Mouse (Mus musculus): ENCODE results near the gene Dip2b. TPM values are rescaled to one million over a fixed set of nuclear protein-coding genes. Genes with fewer than 3 reads are reported as not detected.

Gene Dip2b
- 9.6 and 12.4 TPM in 2 replicates for polyA plus RNA-seq (2012; rRNA removed; ENCODE audit: low replicate concordance)

GRCm38 (mm10) chr15:100038470-100038971 is at the start of gene Dip2b:
Gene Dip2b, plus strand, starts transcription at chr15:100038664.

DNA sequence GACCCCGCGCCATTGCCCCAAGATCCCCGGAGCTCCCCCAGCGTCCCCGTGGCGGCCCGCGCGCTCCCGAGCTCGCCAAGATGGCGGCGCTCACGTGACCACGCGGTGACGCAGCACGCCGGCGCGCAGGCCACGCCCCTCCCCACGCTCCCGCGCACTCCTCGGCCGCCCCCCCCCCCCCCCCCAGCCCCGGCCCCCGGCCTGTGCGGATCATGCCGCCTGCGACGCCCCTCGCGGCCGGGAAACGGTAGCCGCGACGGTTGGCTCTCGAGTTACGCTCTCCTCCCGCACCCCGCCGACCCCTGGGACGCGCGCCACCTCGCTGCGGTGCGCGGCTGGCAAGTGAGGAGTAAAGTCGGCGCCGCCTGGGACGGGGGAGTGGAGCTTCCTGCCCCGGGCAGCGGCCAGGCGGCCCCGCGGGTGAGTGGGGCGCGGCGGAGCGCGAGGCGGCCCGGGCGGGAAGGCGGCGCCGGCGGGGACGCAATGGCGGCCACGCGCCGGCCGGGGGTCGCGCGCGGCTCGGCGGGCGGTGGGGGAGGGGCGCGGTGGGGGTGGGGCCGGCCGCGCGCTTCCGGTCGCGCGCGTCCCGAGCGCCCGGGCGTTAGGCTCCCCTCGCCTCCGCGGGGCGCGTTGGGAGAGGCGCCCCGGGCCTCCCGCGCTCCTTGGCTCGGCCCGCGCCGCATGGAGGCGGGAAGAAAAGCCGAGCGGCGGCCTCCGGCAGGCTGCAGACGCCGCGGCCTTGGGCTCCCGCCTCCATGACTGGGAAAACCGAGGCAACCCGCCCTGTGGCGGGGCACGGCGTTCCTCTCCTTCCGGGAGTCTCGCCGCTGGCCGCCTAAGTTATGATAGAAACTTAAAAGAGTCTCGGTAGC is 189.4 kb downstream of the Dip2b start, which contains the start of gene Atf1:
Gene Atf1, plus strand, starts transcription at position 157 of the 872 bp plus-strand sequence.

Other genes starting within 250 kb of the Dip2b start
- gene Lima1, start 163.2 kb upstream of the Dip2b start, polyA plus RNA-seq (2012; rRNA removed; ENCODE audit: low replicate concordance): 28.0 and 54.6 TPM in 2 replicates
- 0.13 and 0.34 TPM in 2 replicates for gene Fam186a, start 71.6 kb upstream of the Dip2b start, polyA plus RNA-seq (2012; rRNA removed; ENCODE audit: low replicate concordance)
- 49.6 and 64.4 TPM in 2 replicates for gene Larp4, start 68.6 kb upstream of the Dip2b start, polyA plus RNA-seq (2012; rRNA removed; ENCODE audit: low replicate concordance)
- gene Atf1, start 189.2 kb downstream of the Dip2b start, polyA plus RNA-seq (2012; rRNA removed; ENCODE audit: low replicate concordance): 48.5 and 56.8 TPM in 2 replicates
- not detected in 2 replicates for gene Tmprss12, start 242.2 kb downstream of the Dip2b start, polyA plus RNA-seq (2012; rRNA removed; ENCODE audit: low replicate concordance)